Mouse (Mus musculus): ENCODE measurements around the gene Vdr.

The Vdr gene

DNA sequence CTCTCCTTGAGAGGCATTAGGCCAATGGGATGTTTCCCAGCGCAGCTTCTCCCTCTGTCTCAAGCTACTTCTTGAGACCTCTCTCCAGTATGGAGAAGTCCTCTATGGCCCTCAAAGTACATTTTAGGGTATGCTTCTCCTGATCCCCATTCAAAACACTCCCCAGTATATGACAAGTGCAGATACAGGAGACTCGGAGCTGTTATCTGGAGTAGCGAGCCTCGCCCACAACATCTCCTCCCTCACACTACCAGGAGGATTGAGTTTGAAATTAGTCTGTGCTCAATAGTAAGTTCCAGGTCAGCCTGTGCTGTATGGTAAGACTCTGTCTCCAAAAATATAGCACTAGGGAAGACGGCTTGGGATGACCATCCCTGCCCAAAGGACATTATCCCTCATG is 59.4 kb downstream of the Vdr start:
- in situ Hi-C loops (cut with MboI, MseI), result loop anchor here (5.0 to 10.0 kb wide), 2 partner anchors 114 to 134 kb away; partner anchors contain the start of gene Tmem106c (in 1 of the 2)

DNA sequence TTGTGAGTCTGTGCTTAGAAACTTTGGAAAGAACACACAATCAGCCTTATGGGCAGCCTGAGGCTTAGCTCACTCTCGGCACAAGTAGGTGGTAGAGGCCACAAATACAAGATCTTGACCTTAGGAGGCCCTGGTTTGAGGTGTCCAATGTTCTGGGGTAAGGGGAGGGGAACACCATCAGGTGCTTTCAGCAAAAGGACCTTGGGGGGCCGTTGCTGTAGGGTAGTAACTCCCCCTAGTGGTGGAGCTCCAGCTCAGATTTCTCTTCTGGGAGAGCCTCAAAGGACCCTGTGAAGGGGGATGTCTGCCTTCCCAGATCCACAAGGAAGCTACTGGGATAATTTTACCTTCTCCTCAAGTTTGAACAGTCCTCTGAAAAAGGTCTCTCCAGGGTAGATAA is 60.0 kb downstream of the Vdr start:
- in situ Hi-C loops (cut with MboI, MseI), result loop anchor here (5.0 to 10.0 kb wide), 2 partner anchors 114 to 133 kb away; partner anchors contain the start of gene Tmem106c (in 1 of the 2)

DNA sequence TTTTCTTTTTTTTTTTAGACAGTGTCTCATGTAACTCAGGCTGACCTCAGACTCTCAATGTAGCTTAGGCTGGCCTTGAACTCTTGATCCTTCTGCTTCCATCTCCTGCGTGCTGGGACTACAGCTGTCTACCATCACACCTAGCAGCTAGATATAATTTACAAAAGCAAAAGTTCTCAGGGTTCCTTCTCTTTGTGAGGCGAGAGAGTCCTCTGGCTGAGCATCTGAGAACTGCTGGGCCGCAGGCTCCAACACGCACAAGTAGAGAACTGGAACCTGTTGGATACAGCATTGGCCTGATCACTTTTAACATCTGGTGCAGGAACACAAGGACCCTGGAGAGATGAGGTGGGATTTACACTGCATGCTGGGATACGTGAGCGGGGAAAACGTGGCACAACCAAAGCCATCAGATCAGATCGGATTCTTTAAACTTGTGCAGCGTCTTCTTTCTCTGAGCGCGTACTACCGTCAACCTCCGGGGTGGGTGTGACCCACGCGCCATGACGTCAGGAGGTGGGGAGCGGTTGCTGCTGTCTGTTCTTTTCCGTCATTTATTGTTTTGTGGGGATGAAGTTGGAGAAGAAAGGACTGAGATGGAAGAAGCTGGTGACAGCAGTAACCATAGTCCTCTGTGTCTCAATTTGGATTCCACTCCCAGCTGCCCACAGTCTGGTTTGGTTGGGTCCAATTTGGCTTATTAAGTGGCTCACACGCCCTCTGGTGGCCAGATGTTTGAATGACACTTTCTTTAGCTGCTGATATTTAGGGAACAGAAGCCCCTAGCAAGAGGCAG is 61.1 kb downstream of the Vdr start:
- in situ Hi-C loops (cut with MboI, MseI), result loop anchor here (10.0 kb wide), 2 partner anchors 55 to 485 kb away; no protein-coding TSS in a partner anchor

DNA sequence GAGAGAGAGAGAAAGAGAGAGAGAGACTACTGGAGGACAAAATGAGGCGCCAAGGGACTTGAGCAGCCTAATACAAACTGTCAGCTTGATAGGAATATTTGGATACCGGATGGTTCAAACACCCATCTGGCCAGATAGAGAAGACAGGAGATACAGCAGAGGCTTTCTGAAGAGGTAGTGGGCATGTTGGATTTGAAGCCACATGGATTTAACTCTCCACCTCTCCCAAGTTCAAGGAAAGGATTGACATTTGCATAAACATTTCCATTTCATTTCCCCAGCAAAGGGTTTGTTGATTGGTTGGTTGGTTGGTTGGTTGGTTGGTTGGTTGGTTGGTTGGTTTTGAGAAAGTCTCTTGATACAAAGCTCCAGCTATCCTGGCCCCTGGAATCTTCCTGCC is 62.6 kb downstream of the Vdr start:
- in situ Hi-C loops (cut with MboI, MseI), result loop anchor here (10.0 kb wide), 2 partner anchors 53 to 483 kb away; no protein-coding TSS in a partner anchor

GRCm38 (mm10) chr15:97847285-97847684 is 63.1 kb downstream of the Vdr start:
- in situ Hi-C loops (cut with MboI, MseI), result loop anchor here (10.0 kb wide), 2 partner anchors 52 to 482 kb away; no protein-coding TSS in a partner anchor

DNA sequence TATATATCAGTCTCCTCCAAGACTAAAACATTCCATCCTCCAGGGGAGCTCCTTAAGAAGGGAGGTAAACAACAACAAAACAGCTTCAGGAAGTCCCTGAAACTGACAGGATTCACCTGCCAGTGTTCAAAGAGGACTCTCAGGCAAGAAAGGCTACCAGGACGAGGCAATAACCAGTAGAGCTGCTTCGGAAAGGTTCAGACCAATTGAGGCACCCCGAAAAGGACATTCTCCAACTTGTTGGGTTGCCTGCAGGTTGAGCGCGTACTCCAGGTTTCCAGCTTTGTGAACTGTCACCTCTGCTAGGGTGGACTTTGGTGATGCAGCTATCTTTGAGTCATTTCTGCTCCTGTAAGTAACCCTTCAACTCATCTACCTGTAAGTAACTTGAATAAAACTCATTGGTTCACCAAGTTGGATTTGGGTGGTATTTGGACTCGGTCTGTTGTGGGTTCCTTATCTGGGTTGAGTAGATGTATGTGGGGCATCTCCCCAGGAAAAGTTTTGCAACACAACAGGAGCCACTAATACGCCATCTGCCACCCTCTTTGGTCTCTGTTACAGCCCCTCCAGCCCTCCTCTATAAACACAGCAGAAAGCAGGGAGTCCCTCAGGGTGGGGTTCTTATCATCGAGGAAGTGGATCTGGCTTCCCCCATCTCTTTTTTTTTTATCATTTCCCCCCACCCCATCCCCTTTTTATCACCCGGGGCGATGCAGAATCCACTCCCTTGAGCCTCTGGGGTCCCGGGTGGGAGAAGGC is 64.1 kb downstream of the Vdr start:
- in situ Hi-C loops (cut with MboI, MseI), result loop anchor here (10.0 kb wide), 2 partner anchors 52 to 482 kb away; no protein-coding TSS in a partner anchor

DNA sequence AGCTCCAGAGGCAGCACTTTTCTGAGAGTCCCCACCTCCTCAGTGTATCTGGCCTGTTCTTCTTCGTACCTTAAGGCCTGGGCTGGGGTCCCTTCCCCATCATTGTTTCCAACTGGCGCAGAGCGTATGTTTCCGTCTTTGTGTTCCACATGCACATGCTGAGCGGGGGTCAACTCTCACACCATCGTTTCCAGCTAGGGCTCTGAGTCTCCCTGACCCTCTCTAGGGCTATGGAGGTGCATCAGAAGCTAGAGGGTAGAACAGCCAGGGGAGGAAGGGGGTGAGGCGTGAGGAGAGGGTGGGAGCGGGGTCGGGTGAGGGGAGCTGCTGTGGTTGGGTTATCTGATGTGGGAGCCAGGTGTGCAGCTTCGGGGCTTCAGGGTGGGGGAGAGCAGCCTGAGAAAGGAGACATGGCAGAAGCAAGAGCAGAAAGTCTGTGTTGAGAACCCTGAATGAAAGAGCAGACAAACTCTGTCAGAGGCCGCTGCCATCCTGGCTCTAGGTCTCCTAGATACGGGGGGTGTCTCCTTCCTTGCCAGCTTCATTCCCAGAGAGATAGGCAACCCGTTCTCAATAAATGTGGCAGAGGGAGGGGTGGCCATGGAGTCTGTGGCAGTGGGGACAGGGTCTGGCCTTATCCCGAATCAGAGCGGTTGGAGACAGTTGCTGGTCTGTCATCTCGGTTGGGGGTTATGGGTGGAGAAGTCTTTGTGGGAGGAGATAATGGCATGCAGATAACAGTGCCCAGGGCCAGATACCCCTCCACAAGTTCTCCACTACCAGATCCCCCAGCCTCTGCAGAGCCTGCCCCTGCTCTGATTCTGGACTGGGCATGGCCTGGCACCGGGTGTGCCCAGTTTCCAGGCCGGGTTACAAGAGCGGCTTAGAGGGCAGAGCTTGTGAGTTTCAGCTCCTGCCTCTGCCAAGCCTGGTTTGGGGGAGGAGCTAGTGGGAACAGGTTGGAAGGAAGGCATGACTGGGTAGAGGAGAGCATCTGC is 66.1 kb downstream of the Vdr start, which contains the start of gene Hdac7:
TSS of gene Hdac7 (minus strand) at position 466 of the 998 bp plus-strand sequence.
- in situ Hi-C loops (cut with MboI, MseI), result loop anchor here (10.0 kb wide), 2 partner anchors 50 to 480 kb away; no protein-coding TSS in a partner anchor

- in situ Hi-C loops (cut with MboI, MseI), result loop anchor here (10.0 kb wide), 2 partner anchors 48 to 478 kb away; no protein-coding TSS in a partner anchor
Observed at GRCm38 (mm10) chr15:97843247-97843651, 67.2 kb downstream of the Vdr start.

DNA sequence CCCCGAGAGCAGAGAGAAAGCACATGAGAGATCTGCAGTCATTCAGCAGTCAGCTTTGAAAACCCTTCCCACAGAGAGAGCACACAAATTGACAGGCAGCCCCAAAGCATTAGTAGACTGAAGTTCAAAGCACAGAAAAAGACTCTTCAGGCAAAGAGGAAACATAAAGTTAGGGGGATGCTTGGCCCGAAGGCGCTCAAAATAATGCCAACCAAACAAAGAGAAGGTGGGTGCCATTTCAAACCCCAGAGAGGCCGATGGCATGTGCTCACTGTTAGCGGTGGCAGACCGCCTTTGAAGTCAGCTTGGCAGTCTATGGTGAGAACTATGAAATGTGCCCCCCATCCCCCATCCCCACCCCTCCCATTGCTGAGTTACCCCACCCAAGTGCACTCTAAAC is 68.4 kb downstream of the Vdr start:
- in situ Hi-C loops (cut with MboI, MseI), result loop anchor here (10.0 kb wide), 2 partner anchors 47 to 477 kb away; no protein-coding TSS in a partner anchor

DNA sequence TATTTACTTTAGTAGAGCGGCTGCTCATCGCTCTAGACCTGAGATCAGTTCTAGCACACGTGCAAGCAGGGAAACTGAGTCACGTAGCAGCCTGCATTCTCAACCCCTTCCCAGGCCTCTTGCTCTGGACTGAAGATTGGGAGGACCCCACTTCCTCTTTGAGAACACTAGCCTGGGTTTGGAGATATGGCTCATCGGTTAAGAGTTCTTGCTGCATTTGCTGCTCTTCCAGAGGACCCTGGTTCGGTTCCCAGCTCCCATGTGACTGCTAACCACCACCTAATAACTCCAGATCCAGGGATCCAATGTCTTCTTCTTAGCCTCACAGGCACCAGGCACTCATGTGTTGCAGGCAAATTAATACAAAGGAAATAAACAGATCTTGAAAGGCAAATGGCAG is 69.0 kb downstream of the Vdr start:
- in situ Hi-C loops (cut with MboI, MseI), result loop anchor here (10.0 kb wide), 2 partner anchors 47 to 477 kb away; no protein-coding TSS in a partner anchor

DNA sequence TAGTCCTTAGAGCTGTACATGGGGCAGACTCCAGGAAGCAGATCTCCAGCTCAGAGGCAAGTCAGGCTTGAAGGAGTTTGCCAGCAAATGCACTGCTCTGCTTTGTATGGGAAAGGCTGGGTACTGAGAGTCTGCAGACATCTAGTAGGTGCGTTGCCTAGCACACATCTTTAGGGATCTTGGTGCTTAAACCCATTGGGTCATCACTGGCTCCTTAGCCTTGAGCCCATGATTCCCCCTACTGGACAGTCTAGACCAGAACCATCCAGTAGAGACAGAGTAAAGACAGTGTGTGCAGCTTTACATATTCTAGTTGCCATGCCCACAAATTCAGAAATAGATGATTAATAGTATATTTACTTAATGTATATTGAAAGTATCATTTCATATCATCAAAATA is 69.6 kb downstream of the Vdr start:
- in situ Hi-C loops (cut with MboI, MseI), result loop anchor here (10.0 kb wide), 2 partner anchors 46 to 476 kb away; no protein-coding TSS in a partner anchor

GRCm38 (mm10) chr15:97839991-97840455 is 70.4 kb downstream of the Vdr start:
- in situ Hi-C loops (cut with MboI, MseI), result loop anchor here (10.0 kb wide), 4 partner anchors 45 to 475 kb away; no protein-coding TSS in a partner anchor

DNA sequence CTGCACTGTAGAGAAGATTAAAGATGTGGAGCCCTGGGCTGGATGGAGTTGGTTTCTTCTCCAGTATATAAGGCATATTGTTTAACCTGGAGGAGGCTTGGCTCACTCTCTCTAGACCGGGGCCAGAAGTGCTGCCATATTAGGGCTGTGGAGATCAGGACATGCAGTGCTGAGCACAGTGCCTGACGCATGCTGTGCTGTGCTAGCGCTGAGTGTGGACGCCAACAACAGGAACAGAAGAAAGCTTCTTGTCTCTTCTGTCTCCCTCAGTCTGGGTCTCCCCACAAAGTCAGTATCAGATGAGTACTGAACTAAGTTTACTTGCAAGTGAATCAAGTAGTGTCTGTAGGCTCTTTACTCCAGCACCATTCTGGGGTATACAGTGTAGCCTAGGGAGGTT is 71.0 kb downstream of the Vdr start:
- in situ Hi-C loops (cut with MboI, MseI), result loop anchor here (10.0 kb wide), 2 partner anchors 375 to 465 kb away; no protein-coding TSS in a partner anchor

DNA sequence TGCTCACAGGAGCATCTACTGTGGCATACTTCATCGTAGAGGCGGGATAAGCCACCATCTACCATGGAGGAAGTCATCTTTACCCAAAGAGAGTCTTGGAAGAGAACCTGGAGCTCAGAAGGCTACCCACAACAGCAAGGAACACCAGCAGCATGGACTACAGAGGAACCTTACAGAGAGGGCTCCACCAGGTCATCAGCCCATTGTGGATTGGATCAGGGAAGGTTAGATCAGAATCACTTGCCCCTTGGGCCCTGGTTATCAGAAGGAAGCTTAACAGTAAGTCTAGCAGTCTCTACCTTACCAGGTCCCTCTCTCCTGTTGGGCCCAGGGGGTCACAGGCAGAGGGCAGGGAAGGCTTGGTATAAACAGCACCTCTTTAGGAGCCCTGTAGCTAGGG is 71.4 kb downstream of the Vdr start:
- in situ Hi-C loops (cut with MboI, MseI), result loop anchor here (10.0 kb wide), 2 partner anchors 374 to 464 kb away; no protein-coding TSS in a partner anchor

GRCm38 (mm10) chr15:97838395-97838794 is 72.0 kb downstream of the Vdr start:
- in situ Hi-C loops (cut with MboI, MseI), result loop anchor here (10.0 kb wide), 2 partner anchors 374 to 464 kb away; no protein-coding TSS in a partner anchor

DNA sequence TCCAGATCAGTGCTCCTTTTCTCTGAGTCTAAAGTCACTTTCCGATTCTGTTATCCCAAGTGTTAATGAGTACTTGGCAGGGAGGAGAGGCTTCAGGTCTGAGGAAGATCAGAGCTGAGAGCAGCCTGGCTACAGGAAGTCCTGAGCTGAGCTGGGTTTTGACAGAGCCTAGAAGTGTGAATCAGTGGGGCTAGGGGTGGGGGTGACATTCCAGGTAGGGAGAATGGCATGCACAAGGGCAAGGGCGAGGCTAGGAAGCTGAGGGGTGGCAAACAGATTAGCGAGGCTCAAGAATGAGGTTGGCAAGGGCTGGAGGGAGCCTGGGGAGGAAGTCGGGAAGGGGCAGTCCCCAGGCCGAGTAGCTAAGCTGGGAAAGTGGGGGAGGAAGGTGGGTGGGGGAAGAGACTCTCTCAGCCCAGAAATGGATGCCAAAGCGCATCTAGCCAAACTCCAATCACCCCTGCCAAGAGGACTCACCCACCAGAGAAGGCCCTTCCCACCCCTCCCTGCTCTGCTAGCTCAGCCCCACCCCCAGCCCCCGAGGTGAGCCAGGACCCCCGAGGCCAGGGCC is 72.9 kb downstream of the Vdr start:
- in situ Hi-C loops (cut with MboI, MseI), result loop anchor here (10.0 kb wide), 2 partner anchors 373 to 463 kb away; no protein-coding TSS in a partner anchor

DNA sequence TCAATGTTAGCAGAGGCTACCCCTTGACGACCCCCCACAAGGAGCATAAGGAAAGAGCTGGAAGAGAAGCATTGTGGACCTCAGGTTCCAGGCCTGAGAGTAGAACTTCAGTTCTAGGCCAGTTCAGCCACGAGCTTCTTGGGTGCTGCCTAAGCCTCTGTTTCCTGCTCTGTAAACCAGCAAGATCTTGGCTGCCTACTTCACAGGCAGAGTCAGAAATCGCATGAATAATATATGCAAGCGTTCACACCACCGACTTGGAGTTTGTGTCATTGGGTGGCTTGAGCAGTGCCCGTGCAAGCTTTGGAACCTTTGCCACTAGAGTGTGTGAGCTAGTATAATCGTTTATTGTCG is 73.6 kb downstream of the Vdr start:
- in situ Hi-C loops (cut with MboI, MseI), result loop anchor here (10.0 kb wide), 2 partner anchors 372 to 462 kb away; no protein-coding TSS in a partner anchor

GRCm38 (mm10) chr15:97836153-97836893 is 74.1 kb downstream of the Vdr start:
- in situ Hi-C loops (cut with MboI, MseI), result loop anchor here (10.0 kb wide), 2 partner anchors 372 to 462 kb away; no protein-coding TSS in a partner anchor
